Mouse (Mus musculus) hindbrain, postnatal 0 days (tissue): ENCODE results near the gene Pknox2. TPM values are rescaled to one million over a fixed set of nuclear protein-coding genes. Genes with fewer than 3 reads are reported as not detected.

Experiments used
- ATAC-seq: fragments of 200-750 bp; cut with Nextera tagmentation; 2 replicates; pipeline ENCODE4 v1.8.0; 2017; ENCODE audit warnings: mild to moderate bottlenecking, moderate TSS enrichment, moderate library complexity
- DNase-seq: peaks from one replicate; pipeline ENCODE4 v3.0.0-alpha.2; 2015; ENCODE audit warnings: low spot score
- H3K27ac ChIP-seq: fragments of 300-500 bp; sonication (generic); 2 replicates; pipeline ENCODE4 v1.5.1; 2014; ENCODE audit warnings: mild to moderate bottlenecking
- H3K27me3 ChIP-seq: fragments of 300-500 bp; sonication (generic); 2 replicates; pipeline ENCODE4 v1.6.1; 2014; ENCODE audit warnings: low read length, mixed read lengths; ENCODE audit not compliant: insufficient read depth
- H3K36me3 ChIP-seq: fragments of 300-500 bp; sonication (generic); 2 replicates; pipeline ENCODE4 v1.6.1; 2014; ENCODE audit warnings: low read length, mixed read lengths; ENCODE audit not compliant: insufficient read depth
- H3K4me1 ChIP-seq: fragments of 300-500 bp; sonication (generic); 2 replicates; pipeline ENCODE4 v1.6.1; 2014; ENCODE audit warnings: antibody characterized with exemption, low read length, mixed read lengths; ENCODE audit not compliant: insufficient read depth
- H3K4me2 ChIP-seq: fragments of 300-500 bp; sonication (generic); 2 replicates; pipeline ENCODE4 v1.6.1; 2014; ENCODE audit warnings: low read depth, mild to moderate bottlenecking, low read length, moderate library complexity, mixed read lengths
- H3K4me3 ChIP-seq: fragments of 300-500 bp; sonication (generic); 2 replicates; pipeline ENCODE4 v1.5.1; 2014; ENCODE audit warnings: low read length
- H3K9ac ChIP-seq: fragments of 300-500 bp; sonication (generic); replicated peaks from 2 replicates; pipeline ENCODE4 v1.6.1; 2014; ENCODE audit warnings: mild to moderate bottlenecking, low read length, moderate library complexity, mixed read lengths
- H3K9me3 ChIP-seq: fragments of 300-500 bp; sonication (generic); 2 replicates; pipeline ENCODE4 v1.6.1; 2016; ENCODE audit warnings: low read length, mixed read lengths
- CTCF ChIP-seq: IDR thresholded peaks from 2 replicates; pipeline ENCODE4 v1.5.1; 2016; ENCODE audit warnings: antibody characterized with exemption, control low read depth, low read depth
- WGBS: fragments of 180-500 bp; shearing (Covaris S2); extraction: QIAGEN DNeasy Blood & Tissue Kit; methylation state at CpG from one replicate; pipeline ENCODE4 v1.1.7; 2014; 5-methylcytosine and 5-hydroxymethylcytosine counted together
- polyA plus RNA-seq: library from polyadenylated mRNA; unstranded; fragments of >200 nt; fragmentation: Nextera tagmentation; extraction: Ambion mirVana; gene quantifications from 2 replicates; pipeline ENCODE4 v1.2.1, GENCODE M21; 2015
- total RNA-seq: library from RNA; depleted of rRNA; stranded (reverse); fragments of >200 nt; gene quantifications from 2 replicates; pipeline ENCODE4 v1.2.3, GENCODE M21; 2014

Pknox2 gene
- total and polyA plus RNA-seq, 2 experiments from 2014 or later = 22.2 to 23.5 TPM

- H3K4me1 ChIP-seq = no peaks in the 10 kb centered on the region
- no peaks in the 10 kb centered on the region for H3K9me3 ChIP-seq
- no peak overlapping the region for H3K4me3 ChIP-seq
- H3K36me3 ChIP-seq = no peaks in the 10 kb centered on the region
- peak; percentile 77 for ATAC-seq
- no peak overlapping the region for H3K27ac ChIP-seq
- no peak overlapping the region for H3K4me2 ChIP-seq
- WGBS = 7% methylated on average over 6 of the region's 6 CpGs
- TF ChIP-seq CTCF = peak; percentile 98
- no peak overlapping the region for H3K9ac ChIP-seq
- no peaks in the 10 kb centered on the region for H3K27me3 ChIP-seq
- DNase-seq = peak; percentile 86
Observed at GRCm38 (mm10) chr9:36916362-36916761, 230.8 kb downstream of the Pknox2 start.

GRCm38 (mm10) chr9:36905452-36905851 lies 241.8 kb downstream of the Pknox2 start:
- no peak overlapping the region for H3K4me3 ChIP-seq
- H3K9ac ChIP-seq = no peak overlapping the region
- WGBS = 47% methylated on average over 4 of the region's 4 CpGs
- H3K9me3 ChIP-seq = no peaks in the 10 kb centered on the region
- no peaks in the 10 kb centered on the region for H3K27me3 ChIP-seq
- DNase-seq (peak; percentile 44), ATAC-seq (no peak)
- H3K4me2 ChIP-seq = no peak overlapping the region
- no peaks in the 10 kb centered on the region for H3K36me3 ChIP-seq
- H3K27ac ChIP-seq = no peak overlapping the region
- no peaks in the 10 kb centered on the region for H3K4me1 ChIP-seq
- TF ChIP-seq CTCF = no peak

- no peak for ATAC-seq
- DNase-seq = no peak
- H3K4me3 ChIP-seq = no peak overlapping the region
- H3K4me1 ChIP-seq = no peaks in the 10 kb centered on the region
- no peak for TF ChIP-seq CTCF
- H3K27me3 ChIP-seq = no peaks in the 10 kb centered on the region
- H3K27ac ChIP-seq = no peak overlapping the region
- no peaks in the 10 kb centered on the region for H3K36me3 ChIP-seq
- WGBS = 88% methylated on average over 4 of the region's 4 CpGs
- no peaks in the 10 kb centered on the region for H3K9me3 ChIP-seq
- no peak overlapping the region for H3K4me2 ChIP-seq
- no peak overlapping the region for H3K9ac ChIP-seq
Observed at GRCm38 (mm10) chr9:36900464-36900863, 246.7 kb downstream of the Pknox2 start.

GRCm38 (mm10) chr9:36898560-36898959 lies 248.6 kb downstream of the Pknox2 start:
- H3K4me2 ChIP-seq = no peak overlapping the region
- H3K27me3 ChIP-seq = no peaks in the 10 kb centered on the region
- DNase-seq (no peak), ATAC-seq (no peak)
- no peak overlapping the region for H3K4me3 ChIP-seq
- H3K4me1 ChIP-seq = no peaks in the 10 kb centered on the region
- H3K9ac ChIP-seq = no peak overlapping the region
- 89% methylated on average over 3 of the region's 3 CpGs for WGBS
- H3K36me3 ChIP-seq = no peaks in the 10 kb centered on the region
- no peaks in the 10 kb centered on the region for H3K9me3 ChIP-seq
- no peak for TF ChIP-seq CTCF
- H3K27ac ChIP-seq = no peak overlapping the region

- no peaks in the 10 kb centered on the region for H3K4me1 ChIP-seq
- TF ChIP-seq CTCF = peak; percentile 89
- 76% methylated on average over 8 of the region's 8 CpGs for WGBS
- H3K9me3 ChIP-seq = no peaks in the 10 kb centered on the region
- peaks cover 2% of the 10 kb centered on the region; the same call in 1 of the 2 replicates for H3K36me3 ChIP-seq
- no peak overlapping the region for H3K4me2 ChIP-seq
- DNase-seq = peak; percentile 86
- H3K4me3 ChIP-seq = no peak overlapping the region
- H3K27ac ChIP-seq = no peak overlapping the region
- no peaks in the 10 kb centered on the region for H3K27me3 ChIP-seq
- no peak overlapping the region for H3K9ac ChIP-seq
- peak; percentile 82 for ATAC-seq
Observed at GRCm38 (mm10) chr9:36895009-36895693, 252.1 kb downstream of the Pknox2 start.

- H3K27ac ChIP-seq = no peak overlapping the region
- H3K27me3 ChIP-seq = no peaks in the 10 kb centered on the region
- no peak for ATAC-seq
- H3K9ac ChIP-seq = no peak overlapping the region
- DNase-seq = no peak
- peaks cover 2% of the 10 kb centered on the region; the same call in 1 of the 2 replicates for H3K36me3 ChIP-seq
- H3K4me2 ChIP-seq = no peak overlapping the region
- WGBS = 86% methylated on average over 7 of the region's 7 CpGs
- H3K4me3 ChIP-seq = no peak overlapping the region
- no peaks in the 10 kb centered on the region for H3K9me3 ChIP-seq
- H3K4me1 ChIP-seq = no peaks in the 10 kb centered on the region
- no peak for TF ChIP-seq CTCF
Observed at GRCm38 (mm10) chr9:36894242-36894641, 253.0 kb downstream of the Pknox2 start.

- Histone ChIP-seq H3K9me3 (no peaks in the 10 kb centered on the region), H3K4me1 (no peaks in the 10 kb centered on the region), H3K27ac (no peak overlapping the region), H3K27me3 (no peaks in the 10 kb centered on the region), H3K4me3 (no peak overlapping the region), H3K36me3 (peaks cover 2% of the 10 kb centered on the region; the same call in 1 of the 2 replicates), H3K4me2 (no peak overlapping the region), H3K9ac (no peak overlapping the region)
- DNase-seq = no peak
- ATAC-seq = no peak
- WGBS = 78% methylated on average over 6 of the region's 6 CpGs
- no peak for TF ChIP-seq CTCF
Observed at GRCm38 (mm10) chr9:36893413-36893990, 253.7 kb downstream of the Pknox2 start.
